Mouse (Mus musculus) hindbrain, embryonic 13.5 days (tissue): ENCODE results near the gene Ctsl. TPM values are rescaled to one million over a fixed set of nuclear protein-coding genes. Genes with fewer than 3 reads are reported as not detected.

Experiments used
- ATAC-seq: fragments of 200-750 bp; cut with Nextera tagmentation; 2 replicates; pipeline ENCODE4 v1.8.0; 2017; ENCODE audit warnings: moderate TSS enrichment; ENCODE audit not compliant: low FRiP score
- H3K27ac ChIP-seq: fragments of 300-500 bp; sonication (generic); 2 replicates; pipeline ENCODE4 v1.5.1; 2015; ENCODE audit warnings: inconsistent platforms, mild to moderate bottlenecking, moderate library complexity
- H3K27me3 ChIP-seq: fragments of 300-500 bp; sonication (generic); 2 replicates; pipeline ENCODE4 v1.6.1; 2015; ENCODE audit warnings: mild to moderate bottlenecking, inconsistent platforms
- H3K36me3 ChIP-seq: fragments of 300-500 bp; sonication (generic); 2 replicates; pipeline ENCODE4 v1.6.1; 2015; ENCODE audit warnings: mild to moderate bottlenecking, inconsistent platforms
- H3K4me1 ChIP-seq: fragments of 300-500 bp; sonication (generic); replicated peaks from 2 replicates; pipeline ENCODE4 v1.6.1; 2015; ENCODE audit warnings: inconsistent platforms
- H3K4me2 ChIP-seq: fragments of 300-500 bp; sonication (generic); 2 replicates; pipeline ENCODE4 v1.6.1; 2015; ENCODE audit warnings: inconsistent platforms, mild to moderate bottlenecking, moderate library complexity
- H3K4me3 ChIP-seq: fragments of 300-500 bp; sonication (generic); 2 replicates; pipeline ENCODE4 v1.5.1; 2015; ENCODE audit warnings: mild to moderate bottlenecking, inconsistent platforms
- H3K9ac ChIP-seq: fragments of 300-500 bp; sonication (generic); 2 replicates; pipeline ENCODE4 v1.6.1; 2015; ENCODE audit warnings: mild to moderate bottlenecking, inconsistent platforms
- H3K9me3 ChIP-seq: fragments of 300-500 bp; sonication (generic); 2 replicates; pipeline ENCODE4 v1.6.1; 2016; ENCODE audit warnings: inconsistent platforms
- WGBS: fragments of 180-500 bp; shearing (Covaris S2); methylation state at CpG from one replicate; pipeline ENCODE4 v1.1.7; 2015; 5-methylcytosine and 5-hydroxymethylcytosine counted together
- polyA plus RNA-seq: library from polyadenylated mRNA; unstranded; fragments of >200 nt; fragmentation: Nextera tagmentation; extraction: Ambion mirVana; gene quantifications from 2 replicates; pipeline ENCODE4 v1.2.1, GENCODE M21; 2015

Gene Ctsl
- polyA plus RNA-seq, 1 experiment from 2014 or later, result 129 TPM

DNA sequence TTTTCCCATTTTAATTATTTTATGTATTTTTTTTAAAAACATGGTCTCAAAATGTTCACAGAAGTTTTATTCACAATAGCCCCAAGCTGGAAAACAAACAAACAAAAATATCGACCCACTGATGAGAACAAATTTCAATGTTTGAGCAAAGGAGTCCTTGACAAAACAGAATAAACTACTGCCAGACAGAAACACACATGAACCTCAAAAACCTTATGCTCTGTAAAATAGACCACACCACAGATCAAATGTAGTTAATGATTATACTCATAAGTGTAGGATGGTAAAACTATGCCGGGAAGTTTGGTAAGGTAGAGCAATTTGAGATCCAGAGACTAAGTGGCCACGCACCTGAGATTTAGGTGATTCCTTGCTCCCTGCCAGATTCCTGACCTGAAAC, 37.6 kb downstream of the Ctsl start:
- no peaks in the 10 kb centered on the region for H3K27me3 ChIP-seq
- H3K9me3 ChIP-seq, result no peaks in the 10 kb centered on the region
- no peak overlapping the region for H3K4me3 ChIP-seq
- no peaks in the 10 kb centered on the region for H3K36me3 ChIP-seq
- no peak for ATAC-seq
- no peak overlapping the region for H3K4me2 ChIP-seq
- no peaks in the 10 kb centered on the region for H3K4me1 ChIP-seq
- WGBS, result 93% methylated on average over 3 of the region's 3 CpGs
- no peak overlapping the region for H3K9ac ChIP-seq
- no peak overlapping the region for H3K27ac ChIP-seq

DNA sequence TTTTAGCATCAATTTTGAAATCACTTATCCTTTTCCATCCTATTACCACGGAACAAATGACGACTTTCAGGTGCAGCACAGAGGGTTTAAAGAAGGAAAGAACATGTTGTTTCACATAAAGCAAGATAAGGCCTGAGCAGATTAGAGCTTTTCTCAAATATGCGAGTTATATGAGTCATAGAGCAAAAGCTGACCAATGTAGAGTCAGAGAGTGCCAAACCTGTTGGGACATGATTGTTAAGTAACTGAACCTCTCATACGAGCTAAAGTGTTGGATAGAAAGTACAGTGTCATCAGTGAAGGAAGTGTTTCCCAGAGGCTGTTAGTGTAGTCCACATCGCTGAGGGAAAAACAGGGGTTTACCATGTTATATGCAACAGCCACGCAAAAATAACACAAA, 38.4 kb downstream of the Ctsl start:
- Histone ChIP-seq H3K4me1 (no peaks in the 10 kb centered on the region), H3K4me2 (no peak overlapping the region), H3K27me3 (no peaks in the 10 kb centered on the region), H3K27ac (no peak overlapping the region), H3K36me3 (no peaks in the 10 kb centered on the region), H3K9ac (no peak overlapping the region), H3K4me3 (no peak overlapping the region), H3K9me3 (no peaks in the 10 kb centered on the region)
- 87% methylated on average over 6 of the region's 6 CpGs for WGBS
- no peak for ATAC-seq

DNA sequence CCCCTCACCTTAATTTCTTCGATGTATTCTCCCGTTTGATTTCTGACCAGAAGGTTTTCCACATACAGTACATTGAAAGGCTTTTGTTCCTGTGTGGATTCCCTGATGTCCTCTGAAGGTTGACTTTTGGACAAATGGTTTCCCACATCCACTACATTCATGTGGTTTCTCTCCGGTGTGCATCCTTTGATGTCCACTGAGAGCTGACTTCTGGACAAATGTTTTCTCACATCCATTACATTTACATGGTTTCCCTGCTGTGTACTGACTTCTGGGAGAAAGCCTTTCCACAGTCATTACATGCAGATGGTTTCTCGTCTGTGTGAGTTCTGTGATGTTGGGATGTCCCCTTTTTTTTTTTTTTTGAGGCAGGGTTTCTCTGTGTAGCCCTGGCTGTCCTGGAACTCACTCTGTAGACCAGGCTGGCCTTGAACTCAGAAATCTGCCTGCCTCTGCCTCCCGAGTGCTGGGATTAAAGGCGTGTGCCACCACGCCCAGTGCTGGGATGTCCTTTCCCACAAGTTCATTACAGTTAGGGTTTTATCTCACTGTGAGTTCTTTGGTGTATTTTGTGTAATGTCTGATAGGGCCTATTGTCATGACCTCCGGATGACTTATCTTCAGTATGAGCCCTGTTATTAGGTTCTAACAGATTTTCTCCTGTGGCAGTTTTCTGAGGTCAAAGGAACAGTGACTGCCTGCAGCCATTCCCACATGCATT, 48.0 kb downstream of the Ctsl start:
- 87% methylated on average over 8 of the region's 8 CpGs for WGBS
- Histone ChIP-seq H3K27ac (no peak overlapping the region), H3K4me1 (no peaks in the 10 kb centered on the region), H3K9ac (no peak overlapping the region), H3K4me3 (no peak overlapping the region), H3K36me3 (no peaks in the 10 kb centered on the region), H3K9me3 (no peaks in the 10 kb centered on the region), H3K27me3 (no peaks in the 10 kb centered on the region), H3K4me2 (no peak overlapping the region)
- no peak for ATAC-seq

DNA sequence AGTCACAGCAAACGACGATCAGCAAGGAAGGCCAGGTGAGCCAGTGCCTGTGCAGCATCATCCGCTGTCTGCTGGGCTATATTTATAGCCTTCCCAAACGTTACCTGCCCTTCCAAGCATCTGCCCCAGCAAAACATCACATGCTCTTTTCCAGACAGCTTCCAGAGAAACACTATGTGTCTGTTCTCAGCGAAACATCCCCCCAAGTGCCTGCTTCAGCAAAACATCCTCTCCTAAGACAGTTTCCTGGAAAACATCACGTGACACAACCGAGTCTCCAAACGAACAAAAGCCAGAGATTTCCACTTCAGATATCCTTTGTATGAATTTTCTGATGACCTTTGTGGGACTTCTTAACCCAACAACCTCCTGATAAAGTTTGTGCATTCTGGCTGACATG, 50.4 kb downstream of the Ctsl start:
- H3K9me3 ChIP-seq, result no peaks in the 10 kb centered on the region
- H3K4me2 ChIP-seq, result no peak overlapping the region
- H3K27me3 ChIP-seq, result no peaks in the 10 kb centered on the region
- no peak overlapping the region for H3K4me3 ChIP-seq
- H3K9ac ChIP-seq, result no peak overlapping the region
- WGBS, result 86% methylated on average over 8 of the region's 8 CpGs
- no peaks in the 10 kb centered on the region for H3K4me1 ChIP-seq
- H3K27ac ChIP-seq, result no peak overlapping the region
- no peak for ATAC-seq
- no peaks in the 10 kb centered on the region for H3K36me3 ChIP-seq

DNA sequence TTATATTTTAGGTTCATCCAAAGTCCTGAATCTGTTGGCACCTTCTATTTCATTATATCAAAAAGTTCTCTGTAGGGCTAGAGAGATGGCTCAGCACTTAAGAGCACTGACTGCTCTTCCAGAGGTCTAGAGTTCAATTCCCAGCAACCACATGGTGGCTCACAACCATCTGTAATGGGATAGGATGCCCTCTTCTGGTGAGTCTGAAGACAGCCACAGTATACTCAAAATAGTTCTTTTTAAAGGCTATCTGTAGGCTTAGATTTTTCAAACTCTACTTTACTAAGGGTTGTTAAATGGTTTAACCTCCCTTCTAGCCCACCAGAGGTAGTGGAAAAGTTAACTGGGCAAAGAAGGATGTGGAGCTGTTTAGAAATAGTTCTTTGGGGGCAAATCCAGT, 50.9 kb downstream of the Ctsl start:
- ATAC-seq, result no peak
- H3K27ac ChIP-seq, result no peak overlapping the region

DNA sequence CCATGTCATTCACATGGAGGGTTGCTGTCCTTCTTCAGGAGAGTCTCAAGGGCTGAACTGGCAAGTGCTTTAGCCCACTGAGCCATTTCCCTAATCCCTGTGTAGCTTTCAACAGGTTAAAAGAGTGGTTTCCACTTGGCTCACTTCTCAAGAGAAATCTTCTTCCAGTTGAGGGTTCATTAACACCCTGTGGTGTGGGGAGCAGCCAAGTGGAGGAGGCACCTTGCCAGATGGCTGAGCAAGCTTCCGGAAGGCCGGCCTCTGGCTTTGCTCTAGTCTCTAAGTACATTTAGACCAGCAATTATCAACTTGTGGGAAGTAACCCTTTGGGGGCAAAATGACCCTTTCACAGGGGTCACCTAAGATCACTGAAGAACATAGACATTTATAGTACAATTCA, 52.3 kb downstream of the Ctsl start:
- Histone ChIP-seq H3K9me3 (no peaks in the 10 kb centered on the region), H3K27ac (no peak overlapping the region), H3K4me2 (no peak overlapping the region), H3K9ac (no peak overlapping the region), H3K27me3 (no peaks in the 10 kb centered on the region), H3K36me3 (no peaks in the 10 kb centered on the region), H3K4me1 (no peaks in the 10 kb centered on the region), H3K4me3 (no peak overlapping the region)
- ATAC-seq, result no peak
- 81% methylated on average over 2 of the region's 2 CpGs for WGBS

More for the DNA sequence above, 50.9 kb downstream of the Ctsl start:
- no peak overlapping the region for H3K9ac ChIP-seq
- no peak overlapping the region for H3K4me3 ChIP-seq
- no peaks in the 10 kb centered on the region for H3K27me3 ChIP-seq
- no peak overlapping the region for H3K4me2 ChIP-seq
- no peaks in the 10 kb centered on the region for H3K9me3 ChIP-seq
- no peaks in the 10 kb centered on the region for H3K36me3 ChIP-seq
- no peaks in the 10 kb centered on the region for H3K4me1 ChIP-seq

DNA sequence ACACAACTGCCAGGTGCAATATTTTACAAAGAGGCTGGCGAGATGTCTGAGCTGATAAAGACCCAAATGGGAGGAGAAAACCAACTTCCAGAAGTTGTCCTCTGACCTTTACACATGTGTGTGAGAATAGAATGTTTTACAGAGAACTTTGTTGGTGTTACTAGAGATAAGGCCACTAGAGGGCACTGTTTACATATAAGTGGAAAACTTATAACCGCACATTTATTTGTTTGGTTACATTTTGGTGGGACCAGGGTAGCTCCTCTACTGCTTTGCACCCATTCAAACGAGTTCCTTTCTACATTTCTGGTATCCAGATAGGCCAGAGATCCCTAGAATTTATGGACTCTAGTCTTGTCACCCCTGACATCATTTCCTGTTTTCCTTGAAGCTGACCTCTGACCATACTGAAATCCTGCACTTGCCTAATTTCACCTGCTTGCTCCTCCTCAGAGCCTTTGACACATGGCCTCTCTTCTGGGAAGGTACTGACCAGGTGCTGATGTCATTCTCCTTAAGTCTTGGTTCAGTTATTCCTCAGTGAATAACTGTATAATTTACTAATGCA, 55.1 kb downstream of the Ctsl start:
- Histone ChIP-seq H3K9me3 (no peaks in the 10 kb centered on the region), H3K36me3 (no peaks in the 10 kb centered on the region), H3K9ac (no peak overlapping the region), H3K4me2 (no peak overlapping the region), H3K4me3 (no peak overlapping the region), H3K27me3 (no peaks in the 10 kb centered on the region), H3K4me1 (no peaks in the 10 kb centered on the region; the same call in 1 of the 2 replicates), H3K27ac (no peak overlapping the region)
- no peak for ATAC-seq
- WGBS, result 3% methylated on average over 3 of the region's 3 CpGs

DNA sequence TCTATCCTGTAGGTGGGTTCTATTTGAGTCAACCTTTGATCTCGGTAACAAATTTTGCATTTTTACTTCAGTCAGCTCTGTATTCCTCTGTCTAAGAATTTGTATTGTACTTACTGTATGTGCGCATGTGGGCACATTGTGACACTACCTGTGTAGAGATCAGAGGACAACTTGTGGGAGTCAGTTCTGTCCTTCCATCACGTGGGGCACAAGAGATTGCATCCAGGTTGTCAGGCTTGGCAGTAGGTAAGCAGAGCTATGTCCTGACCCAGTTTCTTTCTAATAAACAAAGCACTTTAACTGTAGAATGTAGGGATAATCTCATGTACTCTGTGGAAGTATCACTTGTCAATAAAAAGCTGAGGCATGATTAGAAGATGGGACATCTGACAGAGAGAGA, 56.6 kb downstream of the Ctsl start:
- WGBS, result 71% methylated on average over 3 of the region's 3 CpGs
- no peaks in the 10 kb centered on the region for H3K27me3 ChIP-seq
- no peak overlapping the region for H3K9ac ChIP-seq
- no peak overlapping the region for H3K4me3 ChIP-seq
- no peaks in the 10 kb centered on the region; the same call in 1 of the 2 replicates for H3K4me1 ChIP-seq
- no peak for ATAC-seq
- H3K4me2 ChIP-seq, result no peak overlapping the region
- no peak overlapping the region for H3K27ac ChIP-seq
- no peaks in the 10 kb centered on the region for H3K36me3 ChIP-seq
- no peaks in the 10 kb centered on the region for H3K9me3 ChIP-seq

DNA sequence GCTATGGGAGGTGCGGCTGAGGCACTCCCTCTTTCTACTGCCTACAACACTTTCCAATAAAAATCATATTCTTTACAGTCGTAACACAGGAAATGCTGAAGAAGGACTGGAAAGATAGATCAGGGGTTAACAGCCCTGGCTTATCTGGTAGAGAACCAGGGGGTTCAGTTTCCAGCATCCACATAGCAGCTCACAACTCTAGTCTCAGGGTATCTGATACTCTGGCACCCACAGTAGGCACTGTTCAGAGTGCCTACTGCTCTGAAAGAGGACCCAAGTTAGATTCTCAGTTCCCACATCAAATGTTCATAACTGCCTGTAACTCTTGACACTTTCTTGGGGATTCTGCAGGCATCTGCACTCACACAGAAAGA, 57.8 kb downstream of the Ctsl start:
- ATAC-seq, result peak; percentile 67; the same call in 1 of the 2 replicates
- no peaks in the 10 kb centered on the region for H3K36me3 ChIP-seq

DNA sequence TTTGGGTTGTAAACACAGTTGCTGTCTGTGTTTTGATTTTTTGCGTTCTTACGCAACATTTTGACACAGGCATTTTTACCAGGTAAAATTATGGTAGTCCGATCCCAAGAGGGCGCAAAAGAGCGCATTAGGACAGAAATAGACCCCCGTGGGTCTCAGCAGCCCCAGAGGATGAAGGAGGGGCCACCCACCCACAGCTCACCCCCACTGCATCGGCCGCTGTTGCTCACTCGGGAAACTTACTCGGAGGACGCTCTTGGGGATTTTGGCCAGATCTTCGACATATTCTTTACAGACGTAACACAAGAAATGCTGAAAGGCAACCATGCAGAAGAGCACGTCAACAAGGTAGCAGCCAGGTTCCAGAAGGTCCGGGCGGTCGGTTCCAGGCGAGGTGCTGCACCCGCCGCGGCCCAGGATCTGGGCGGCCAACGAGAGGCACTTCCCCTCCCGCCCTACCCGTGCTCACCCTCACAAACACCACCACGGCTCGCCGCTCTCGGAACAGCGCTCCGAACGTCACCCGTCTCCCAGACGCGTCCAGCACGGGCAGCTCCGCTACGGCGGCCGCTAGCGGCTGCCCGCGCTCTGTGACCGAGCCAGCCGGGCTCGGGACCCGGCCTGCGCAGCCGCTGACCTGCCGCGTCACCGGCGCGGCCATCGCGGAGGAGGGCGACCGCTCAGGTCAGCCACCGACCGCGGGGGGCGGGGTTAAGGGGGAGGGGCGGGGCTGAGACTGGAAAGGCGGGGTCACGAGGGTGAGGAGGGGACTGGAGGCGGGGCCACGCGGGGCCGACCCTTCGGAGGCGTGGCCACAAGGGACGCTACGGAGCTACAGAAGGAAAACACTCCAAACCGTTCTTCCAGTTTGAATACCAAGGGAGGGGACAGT, 58.4 kb downstream of the Ctsl start, which contains the start of gene Aaed1:
Gene Aaed1, minus strand, starts transcription at position 687 of the 892 bp plus-strand sequence.
- Histone ChIP-seq H3K27ac (peak within 1 kb of the TSS; percentile 85), H3K4me2 (peak within 1 kb of the TSS; percentile 57), H3K4me1 (no peaks in the 10 kb centered on the region; the same call in 1 of the 2 replicates), H3K9ac (peak within 1 kb of the TSS; percentile 70), H3K9me3 (no peaks in the 10 kb centered on the region), H3K4me3 (peak within 1 kb of the TSS; percentile 63), H3K36me3 (0 out of 2 replicates have a peak, but pooled peaks cover 3% of the 10 kb centered on the region), H3K27me3 (no peaks in the 10 kb centered on the region)
- peak; percentile 92 for ATAC-seq
- WGBS, result under 1% methylated on average over 53 of the region's 74 CpGs

More for the DNA sequence above, 57.8 kb downstream of the Ctsl start:
- H3K4me2 ChIP-seq, result peak overlapping the region; percentile 57
- peak overlapping the region; percentile 70 for H3K9ac ChIP-seq
- peak overlapping the region; percentile 63 for H3K4me3 ChIP-seq
- no peak overlapping the region; the same call in 1 of the 2 replicates for H3K27ac ChIP-seq
- no peaks in the 10 kb centered on the region for H3K9me3 ChIP-seq
- H3K4me1 ChIP-seq, result no peaks in the 10 kb centered on the region; the same call in 1 of the 2 replicates
- no peaks in the 10 kb centered on the region for H3K27me3 ChIP-seq
- WGBS, result 0% methylated on average over 2 of the region's 2 CpGs

DNA sequence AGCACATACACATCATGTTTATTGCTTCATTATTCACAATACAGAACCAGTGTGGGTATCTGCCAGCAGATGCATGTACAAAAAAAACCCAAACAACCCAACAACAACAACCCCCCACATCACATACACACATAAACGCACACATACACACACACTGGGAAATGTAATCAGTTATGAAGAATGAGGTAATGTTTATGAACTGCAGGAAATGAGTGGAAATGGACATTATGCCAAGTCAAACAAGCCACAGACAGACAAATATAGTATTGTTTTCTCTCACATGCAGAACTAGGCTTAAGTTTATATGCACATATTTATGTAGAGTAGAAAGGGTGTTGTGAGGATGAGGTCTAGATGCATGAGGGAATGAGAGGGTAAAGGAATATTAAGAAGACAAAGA, 59.4 kb downstream of the Ctsl start:
- H3K36me3 ChIP-seq, result 0 out of 2 replicates have a peak, but pooled peaks cover 7% of the 10 kb centered on the region
- no peak overlapping the region for H3K27ac ChIP-seq
- no peaks in the 10 kb centered on the region; the same call in 1 of the 2 replicates for H3K4me1 ChIP-seq
- no peaks in the 10 kb centered on the region for H3K27me3 ChIP-seq
- peak overlapping the region; percentile 63 for H3K4me3 ChIP-seq
- H3K4me2 ChIP-seq, result peak overlapping the region; percentile 57
- WGBS, result 83% methylated on average over 1 of the region's 1 CpGs
- H3K9ac ChIP-seq, result no peak overlapping the region
- ATAC-seq, result no peak
- no peaks in the 10 kb centered on the region for H3K9me3 ChIP-seq

DNA sequence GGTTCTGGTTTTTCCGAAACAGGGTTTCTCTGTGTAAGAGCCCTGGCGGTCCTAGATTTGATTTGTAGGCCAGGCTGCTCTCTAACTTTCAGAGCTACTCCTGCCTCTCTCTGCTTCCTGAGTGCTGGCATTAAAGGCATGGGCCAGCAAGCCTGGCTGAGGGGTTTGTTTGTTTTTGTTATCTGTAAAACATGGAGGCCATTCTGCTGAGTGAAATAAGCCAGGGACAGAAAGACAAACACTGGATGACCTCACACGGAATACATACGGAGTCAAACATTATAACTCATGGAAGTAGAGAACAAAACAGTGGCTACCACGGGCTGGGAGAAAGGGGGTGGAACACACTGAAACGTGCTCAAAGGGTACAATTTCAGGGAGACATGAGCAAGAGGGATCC, 60.1 kb downstream of the Ctsl start:
- H3K4me2 ChIP-seq, result no peak overlapping the region
- no peak for ATAC-seq
- 88% methylated on average over 6 of the region's 6 CpGs for WGBS
- no peaks in the 10 kb centered on the region; the same call in 1 of the 2 replicates for H3K4me1 ChIP-seq
- 0 out of 2 replicates have a peak, but pooled peaks cover 7% of the 10 kb centered on the region for H3K36me3 ChIP-seq
- no peak overlapping the region for H3K9ac ChIP-seq
- no peak overlapping the region for H3K4me3 ChIP-seq
- no peak overlapping the region for H3K27ac ChIP-seq
- no peaks in the 10 kb centered on the region for H3K27me3 ChIP-seq
- H3K9me3 ChIP-seq, result no peaks in the 10 kb centered on the region
